Mouse (Mus musculus) cerebellum, postnatal 25 days (tissue): ENCODE measurements around the gene Tead3.
A peak's percentile ranks its signal among the peaks of the same experiment; 100 is the strongest.

Experiments used
- DNase-seq, 2 experiments: peaks; one replicate each; pipeline ENCODE4 v3.0.0; 2021; ENCODE audit warnings: mixed read lengths in 2 of 2

Tead3 gene

GRCm38 (mm10) chr17:28350466-28351352 lies at the start of gene Tead3:
Tead3 (minus strand) TSS chr17:28350817.
- peak in 1 of 2 experiments; percentile 51 for DNase-seq

GRCm38 (mm10) chr17:28394994-28395393 lies 44.4 kb upstream of the Tead3 start:
- no peak for DNase-seq

GRCm38 (mm10) chr17:28394051-28394765 lies 43.6 kb upstream of the Tead3 start:
- DNase-seq: no peak

DNA sequence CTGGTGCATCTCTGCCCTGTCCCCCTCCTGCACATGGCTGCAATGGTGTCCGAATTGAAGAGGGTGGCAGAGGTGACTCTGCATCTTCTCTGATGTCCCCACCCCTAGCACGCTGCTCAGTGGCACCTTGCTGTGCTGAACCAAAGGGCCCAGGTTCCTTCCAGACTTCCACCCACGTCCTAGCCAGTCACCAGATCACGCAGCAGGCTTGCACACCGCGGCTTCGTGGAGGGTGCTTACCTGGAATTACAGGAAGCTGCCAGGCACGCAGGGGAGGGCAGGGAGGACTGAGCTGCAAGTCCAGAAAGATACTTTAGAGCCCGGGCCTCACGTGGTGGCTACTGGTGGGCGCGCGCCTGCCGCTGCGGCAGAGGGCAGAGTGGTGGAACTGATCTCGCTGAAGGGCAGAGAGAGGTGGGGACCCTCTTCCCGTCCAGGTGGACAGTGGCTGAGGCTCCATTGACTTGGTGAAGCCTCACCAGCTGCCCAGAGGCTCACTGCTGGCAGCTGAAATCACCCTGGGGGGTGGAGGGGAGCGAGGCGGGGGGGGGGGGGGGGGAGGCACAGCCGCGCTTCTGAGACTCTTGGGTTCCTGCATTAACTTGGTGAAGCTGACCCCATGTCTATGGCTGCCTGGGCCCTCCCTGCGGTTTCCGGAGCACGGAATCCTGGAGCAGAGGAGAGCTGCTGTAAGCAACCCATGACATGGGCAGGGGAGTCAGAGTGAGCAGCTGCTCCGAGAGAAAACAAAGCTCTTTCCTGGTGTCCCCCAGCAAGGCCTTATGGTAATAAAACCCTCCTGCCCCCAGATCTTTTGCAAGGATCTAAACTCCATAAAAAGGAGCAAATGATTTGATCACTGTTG lies 41.2 kb upstream of the Tead3 start:
- no peak for DNase-seq

DNA sequence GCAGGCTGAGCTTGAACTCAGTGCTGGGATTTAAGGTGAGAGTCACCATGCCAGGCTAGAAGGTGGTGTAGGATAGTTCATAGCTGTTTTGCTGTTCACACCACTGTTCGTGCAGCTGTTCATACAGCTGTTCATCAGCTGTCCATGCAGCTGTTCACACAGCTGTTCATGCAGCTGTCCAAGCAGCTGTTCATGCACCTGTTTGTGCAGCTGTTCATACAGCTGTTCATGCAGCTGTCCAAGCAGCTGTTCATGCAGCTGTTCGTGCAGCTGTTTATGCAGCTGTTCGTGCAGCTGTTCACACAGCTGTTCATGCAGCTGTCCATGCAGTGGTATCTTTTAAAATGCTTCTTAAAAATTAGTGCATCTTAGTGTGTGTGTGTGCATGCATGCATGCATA lies 37.9 kb upstream of the Tead3 start:
- DNase-seq: no peak

- DNase-seq: peak; percentile 90 to 94
These were observed 35.7 kb upstream of the Tead3 start for GRCm38 (mm10) chr17:28386150-28386905.

DNA sequence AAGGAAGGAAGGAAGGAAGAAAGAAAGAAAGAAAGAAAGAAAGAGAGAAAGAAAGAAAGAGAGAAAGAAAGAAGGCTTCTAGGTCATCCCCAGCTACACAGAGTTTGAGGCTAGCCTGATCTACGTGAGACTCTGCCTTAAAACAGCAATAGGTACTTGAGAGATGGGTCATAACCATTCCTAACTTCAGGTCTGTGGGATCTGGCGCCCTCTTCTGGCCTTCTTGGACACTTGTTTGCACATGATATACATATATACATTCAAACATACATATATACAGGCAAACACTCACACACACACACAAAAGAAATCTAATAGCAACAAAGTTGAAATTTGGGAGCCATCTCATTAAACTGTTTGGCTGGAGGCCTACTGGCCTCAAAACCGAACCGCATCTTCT lies 33.7 kb upstream of the Tead3 start:
- peak in 1 of 2 experiments; percentile 22 for DNase-seq

DNA sequence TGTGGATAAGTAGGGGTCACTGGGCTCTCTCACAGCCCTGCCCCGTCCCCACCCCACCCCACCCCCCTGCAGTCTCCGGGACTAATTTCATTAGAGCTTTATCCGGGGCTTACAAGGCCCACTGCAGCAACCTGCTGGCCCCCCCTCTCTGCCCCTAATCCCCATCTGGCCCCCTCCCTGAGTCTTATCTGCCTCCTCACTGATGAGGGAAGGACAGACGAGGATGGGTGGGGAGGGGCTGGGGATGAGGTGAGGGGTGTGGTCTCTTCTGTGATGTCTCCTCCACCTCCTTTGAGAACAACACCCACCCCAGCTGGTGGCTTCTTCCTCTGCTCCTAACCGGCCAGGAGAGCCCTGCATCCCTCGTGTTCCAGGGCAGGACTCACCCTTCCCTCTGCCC lies 29.6 kb upstream of the Tead3 start:
- no peak for DNase-seq

- no peak for DNase-seq
These were observed 25.0 kb upstream of the Tead3 start for GRCm38 (mm10) chr17:28375592-28376061.

GRCm38 (mm10) chr17:28374494-28374893 lies 23.9 kb upstream of the Tead3 start:
- no peak for DNase-seq

GRCm38 (mm10) chr17:28373821-28374220 lies 23.2 kb upstream of the Tead3 start:
- peak; percentile 26 to 56 for DNase-seq

DNA sequence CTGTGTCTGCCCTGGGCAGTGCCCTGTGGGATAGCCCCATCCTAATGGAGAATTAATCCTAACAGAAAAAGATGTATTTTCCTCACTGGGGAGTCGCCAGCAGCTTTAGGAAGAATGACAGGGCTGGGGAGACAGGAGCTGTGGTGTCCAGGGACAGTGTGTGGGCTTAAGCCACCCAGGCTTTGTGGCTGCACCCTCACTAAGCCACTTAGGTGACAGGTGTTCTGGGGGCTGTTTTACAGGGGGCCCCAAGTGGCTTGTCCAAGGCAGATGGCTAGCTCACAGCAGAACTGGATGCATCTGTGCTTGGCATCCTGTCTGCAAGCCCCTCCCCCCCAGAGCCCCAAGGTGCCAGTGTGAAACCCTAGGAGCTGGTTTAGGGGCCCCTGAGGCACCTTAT lies 21.3 kb upstream of the Tead3 start:
- no peak for DNase-seq

DNA sequence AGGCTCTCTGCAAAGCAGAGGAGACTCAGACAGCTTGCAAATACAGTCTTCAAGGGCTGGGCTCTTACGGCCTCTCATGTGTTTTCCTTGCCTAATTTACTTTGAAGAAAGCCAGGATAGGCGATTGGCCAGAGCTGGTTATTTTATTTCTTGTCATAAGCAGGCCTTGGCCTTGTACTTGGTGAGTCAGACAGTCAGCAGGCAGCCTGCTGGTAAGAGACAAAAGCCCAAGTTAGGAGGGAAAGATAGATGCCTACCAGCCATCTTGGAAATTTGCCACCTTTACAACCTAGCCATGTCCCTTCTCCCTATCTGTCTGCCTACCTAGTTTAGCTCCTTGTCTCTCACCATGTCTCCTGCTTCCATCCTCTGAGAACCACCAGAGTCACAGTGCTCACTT lies 20.7 kb upstream of the Tead3 start:
- no peak for DNase-seq

- DNase-seq: no peak
These were observed 18.4 kb upstream of the Tead3 start for GRCm38 (mm10) chr17:28369056-28369455.

GRCm38 (mm10) chr17:28368449-28368848 lies 17.8 kb upstream of the Tead3 start:
- peak; percentile 65 to 78 for DNase-seq

DNA sequence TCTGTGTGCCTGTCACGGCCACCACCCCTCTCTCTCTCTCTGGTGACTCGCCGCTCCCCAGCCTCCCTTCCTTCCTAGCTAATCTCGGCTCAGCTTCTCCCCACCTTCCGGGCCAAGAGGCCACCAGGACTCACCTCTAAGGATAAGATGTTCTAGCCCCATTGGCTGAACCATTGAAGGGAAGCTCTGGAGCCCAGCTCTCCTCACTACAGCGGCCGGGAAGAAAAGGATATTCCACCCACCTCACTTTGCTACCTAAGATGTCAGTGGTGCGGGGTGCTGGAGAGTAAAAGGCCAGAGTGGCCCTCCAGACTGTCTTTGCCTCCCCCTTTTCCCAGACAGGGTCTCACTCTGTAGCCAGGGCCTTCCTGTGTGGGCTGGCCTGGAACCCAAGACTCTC lies 14.5 kb upstream of the Tead3 start, which contains the start of gene Tulp1:
Tulp1 (minus strand) TSS at position 101 of the 400 bp plus-strand sequence.
- DNase-seq: no peak

- no peak for DNase-seq
These were observed 12.9 kb upstream of the Tead3 start for GRCm38 (mm10) chr17:28363507-28363906.

- no peak for DNase-seq
These were observed 12.2 kb upstream of the Tead3 start for GRCm38 (mm10) chr17:28362653-28363292.

DNA sequence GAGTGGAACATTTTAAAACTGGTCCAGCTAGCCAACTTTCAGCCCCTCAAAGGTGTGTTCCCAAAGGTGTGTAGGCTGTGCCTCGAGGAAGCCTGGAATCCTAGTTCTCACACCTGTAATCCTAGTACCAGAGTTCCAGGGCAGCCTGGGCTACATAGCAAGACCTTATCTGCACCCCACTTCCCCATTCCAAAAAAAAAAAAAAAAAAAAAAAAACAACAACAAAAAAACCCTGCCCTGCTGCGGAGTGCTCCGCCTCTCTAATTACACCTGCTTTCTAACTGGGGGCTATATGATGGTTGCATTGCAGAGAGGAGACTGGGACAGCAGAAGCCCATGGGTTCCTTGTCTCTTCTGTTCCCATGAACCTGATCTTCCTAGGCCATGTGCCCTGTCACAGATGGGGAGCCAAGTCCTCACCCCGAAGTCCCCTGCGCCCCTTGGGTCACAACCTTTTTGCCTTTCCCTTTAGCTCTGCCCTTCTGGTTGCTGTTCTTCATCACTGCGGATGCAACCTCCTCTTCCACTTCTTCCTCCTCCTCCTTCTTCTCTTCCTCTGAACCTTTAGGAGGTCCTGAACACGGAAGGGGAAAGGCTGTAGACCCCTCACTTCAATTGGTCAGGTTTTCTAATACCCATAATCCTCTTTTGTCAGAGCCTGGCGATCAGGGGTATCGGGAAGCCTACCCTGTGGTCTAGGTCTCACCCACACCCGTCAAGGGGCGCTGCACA lies 11.5 kb upstream of the Tead3 start:
- no peak for DNase-seq

GRCm38 (mm10) chr17:28360531-28361277 lies 10.1 kb upstream of the Tead3 start:
- no peak for DNase-seq
